7 mouse cellular contexts compared by ENCODE assay signal in genomic region chr5:105699141-105700069, GRCm38 (mm10). TPM values are rescaled to one million over a fixed set of nuclear protein-coding genes. Genes with fewer than 3 reads are reported as not detected.
DNase-seq lines count a peak whose midpoint lies in the region; ATAC-seq lines count a peak whose summit lies in the region.

Gene Lrrc8d (plus strand): TSS chr5:105699969.

- peak; percentile 89 for ATAC-seq in embryonic facial prominence, embryonic 15.5 days (ENCODE audit: insufficient number of reproducible peaks, low FRiP score, low TSS enrichment, low read depth)
- peak; percentile 92 for ATAC-seq in kidney, embryonic 15.5 days (replicated peaks; ENCODE audit: low FRiP score)
- ATAC-seq in monocyte, adult 5-6 weeks (replicated peaks; ENCODE audit: insufficient number of reproducible peaks, low FRiP score, low TSS enrichment, poor library complexity, severe bottlenecking), result peak; percentile 20; the same call in 1 of the 2 replicates

- no peaks in the 10 kb centered on the region for H3K27me3 ChIP-seq in embryonic facial prominence, embryonic 15.5 days
- peaks cover 53% of the 10 kb centered on the region for H3K27me3 ChIP-seq in heart, embryonic 10.5 days (ENCODE audit: insufficient read depth, poor library complexity, severe bottlenecking)
- no peaks in the 10 kb centered on the region for H3K27me3 ChIP-seq in kidney, embryonic 15.5 days

- peak; percentile 76 to 77 for DNase-seq in adrenal gland, postnatal 4 days (ENCODE audit: low spot score in 2 of 2)
- DNase-seq in heart, embryonic 10.5 days (ENCODE audit: low spot score), result peak; percentile 88
- DNase-seq in liver, result peak; percentile 78
- peak; percentile 85 for DNase-seq in spleen, postnatal 36 days (ENCODE audit: low spot score in 2 of 2)

- peak within 1 kb of the TSS; percentile 84 for H3K4me3 ChIP-seq in embryonic facial prominence, embryonic 15.5 days (replicated peaks)
- peak within 1 kb of the TSS; percentile 91 for H3K4me3 ChIP-seq in heart, embryonic 10.5 days
- peak within 1 kb of the TSS; percentile 94 for H3K4me3 ChIP-seq in kidney, embryonic 15.5 days (replicated peaks)

- H3K36me3 ChIP-seq in embryonic facial prominence, embryonic 15.5 days, result no peaks in the 10 kb centered on the region
- no peaks in the 10 kb centered on the region for H3K36me3 ChIP-seq in heart, embryonic 10.5 days
- H3K36me3 ChIP-seq in kidney, embryonic 15.5 days, result no peaks in the 10 kb centered on the region

- peak within 1 kb of the TSS; percentile 95 for H3K4me2 ChIP-seq in embryonic facial prominence, embryonic 15.5 days (replicated peaks)
- peak within 1 kb of the TSS; percentile 91 for H3K4me2 ChIP-seq in kidney, embryonic 15.5 days

- peak within 1 kb of the TSS; percentile 89 for H3K27ac ChIP-seq in embryonic facial prominence, embryonic 15.5 days (replicated peaks)
- peak within 1 kb of the TSS; percentile 95 for H3K27ac ChIP-seq in heart, embryonic 10.5 days
- peak within 1 kb of the TSS; percentile 97 for H3K27ac ChIP-seq in kidney, embryonic 15.5 days

- peak within 1 kb of the TSS; percentile 82 for H3K9ac ChIP-seq in embryonic facial prominence, embryonic 15.5 days
- H3K9ac ChIP-seq in kidney, embryonic 15.5 days, result peak within 1 kb of the TSS; percentile 97

- H3K9me3 ChIP-seq in embryonic facial prominence, embryonic 15.5 days (replicated peaks), result no peaks in the 10 kb centered on the region
- H3K9me3 ChIP-seq in heart, embryonic 10.5 days, result no peaks in the 10 kb centered on the region
- H3K9me3 ChIP-seq in kidney, embryonic 15.5 days (replicated peaks), result no peaks in the 10 kb centered on the region

- H3K4me1 ChIP-seq in embryonic facial prominence, embryonic 15.5 days, result peaks cover 35% of the 10 kb centered on the region
- peaks cover 19% of the 10 kb centered on the region for H3K4me1 ChIP-seq in heart, embryonic 10.5 days
- H3K4me1 ChIP-seq in kidney, embryonic 15.5 days, result peaks cover 49% of the 10 kb centered on the region

- WGBS in embryonic facial prominence, embryonic 15.5 days, result 2% methylated on average over 60 of the region's 60 CpGs
- WGBS in heart, embryonic 10.5 days, result 1% methylated on average over 60 of the region's 60 CpGs
- WGBS in kidney, embryonic 15.5 days, result under 1% methylated on average over 60 of the region's 60 CpGs

RNA-seq across cellular contexts. Expression of gene Lrrc8d, which starts in this region (rescaled TPM):
- total RNA-seq in adrenal gland, postnatal 4 days (2021), result 10 to 100 TPM; 83.9 to 89.6 TPM
- polyA plus RNA-seq in embryonic facial prominence, embryonic 15.5 days (2015; fragmentation: Nextera tagmentation; extraction: Ambion mirVana), result 15.9 and 17.7 TPM in 2 replicates
- 7.6 and 10.8 TPM in 2 replicates for polyA plus RNA-seq in heart, embryonic 10.5 days (2016; fragmentation: Nextera tagmentation; extraction: Ambion mirVana)
- polyA plus RNA-seq in kidney, embryonic 15.5 days (2015; fragmentation: Nextera tagmentation; extraction: Ambion mirVana), result 30.0 and 32.2 TPM in 2 replicates
- total RNA-seq in monocyte, adult 5-6 weeks (2017), result 40.9 to 56.0 TPM (median 41.9 TPM) in 3 replicates

Comparison
In these comparisons a context has a peak if more than half of its experiments do, and no peak if none do; other contexts are left out.
1. Peak in every context shown above with its lines: DNase-seq, ATAC-seq, H3K4me3 ChIP-seq and H3K27ac ChIP-seq.
2. ATAC-seq: peak in every context shown above with its lines; median percentile 92 in kidney, embryonic 15.5 days; 89 in embryonic facial prominence, embryonic 15.5 days; 20 in monocyte, adult 5-6 weeks.